Mouse (Mus musculus) lung, adult 2 months (tissue): ENCODE measurements around the gene Pip4k2c. TPM values are rescaled to one million over a fixed set of nuclear protein-coding genes. Genes with fewer than 3 reads are reported as not detected.
A peak's percentile ranks its signal among the peaks of the same experiment; 100 is the strongest.
"Not testable (repeated sequence)": the region's sequence is repeated elsewhere in the genome, so short reads cannot be mapped to it uniquely, and the experiment has no call there.

Experiments used
- DNase-seq: peaks from one replicate; pipeline ENCODE4 v3.0.0; 2022
- H3K4me1 ChIP-seq: fragments of 200-500 bp; 2 replicates; pipeline ENCODE4 v1.6.1; 2011; ENCODE audit warnings: low read length; ENCODE audit not compliant: control insufficient read depth, insufficient read depth
- H3K4me3 ChIP-seq: fragments of 200-500 bp; replicated peaks from 2 replicates; pipeline ENCODE3; 2011; ENCODE audit warnings: low read depth, mild to moderate bottlenecking, control low read depth, low read length; ENCODE audit errors: extremely low read depth
- CTCF ChIP-seq: fragments of 200-500 bp; IDR thresholded peaks from 2 replicates; pipeline ENCODE4 v1.5.1; 2011; ENCODE audit warnings: mild to moderate bottlenecking, low read length, control low read depth; ENCODE audit not compliant: insufficient read depth
- POLR2A ChIP-seq: fragments of 200-500 bp; IDR thresholded peaks from 2 replicates; pipeline ENCODE4 v1.6.1; 2011; ENCODE audit warnings: low read depth, mild to moderate bottlenecking, control low read depth, low read length, borderline replicate concordance; ENCODE audit errors: extremely low read depth
- WGBS: fragments of 180-500 bp; shearing (Covaris S2); methylation state at CpG from one replicate; pipeline ENCODE4 v1.1.7; 2018; 5-methylcytosine and 5-hydroxymethylcytosine counted together
- polyA plus RNA-seq: library from polyadenylated mRNA; depleted of rRNA; stranded (reverse); fragments of >200 nt; gene quantifications from 2 replicates; pipeline ENCODE4 v1.2.3, GENCODE M21; 2012

The Pip4k2c gene
- polyA plus RNA-seq, 1 experiment, result 45.7 TPM

GRCm38 (mm10) chr10:127197505-127198110 lies 13.8 kb downstream of the Pip4k2c start:
- H3K4me1 ChIP-seq, result peaks cover 6% of the 10 kb centered on the region
- no peak overlapping the region for H3K4me3 ChIP-seq
- WGBS, result 75% methylated on average over 11 of the region's 11 CpGs
- no peak for DNase-seq
- TF ChIP-seq CTCF (no peak), POLR2A (0 out of 2 replicates have a peak, but pooled peaks have one; percentile 2)

GRCm38 (mm10) chr10:127197104-127197503 lies 14.3 kb downstream of the Pip4k2c start:
- Histone ChIP-seq H3K4me1 (peaks cover 6% of the 10 kb centered on the region), H3K4me3 (no peak overlapping the region)
- TF ChIP-seq CTCF (no peak), POLR2A (0 out of 2 replicates have a peak, but pooled peaks have one; percentile 2)
- 87% methylated on average over 8 of the region's 8 CpGs for WGBS
- no peak for DNase-seq

GRCm38 (mm10) chr10:127196392-127196791 lies 15.0 kb downstream of the Pip4k2c start:
- peak; percentile 38 for DNase-seq
- Histone ChIP-seq H3K4me3 (peak overlapping the region; percentile 25), H3K4me1 (peaks cover 6% of the 10 kb centered on the region)
- TF ChIP-seq CTCF (no peak), POLR2A (no peak; the same call in 1 of the 2 replicates)
- 10% methylated on average over 5 of the region's 5 CpGs for WGBS

- peaks cover 6% of the 10 kb centered on the region for H3K4me1 ChIP-seq
- TF ChIP-seq POLR2A (peak; percentile 28; the same call in 1 of the 2 replicates), CTCF (no peak)
- under 1% methylated on average over 47 of the region's 47 CpGs for WGBS
- H3K4me3 ChIP-seq, result peak within 1 kb of the TSS; percentile 80
- DNase-seq, result peak; percentile 45
These were observed 15.9 kb downstream of the Pip4k2c start, which contains the start of gene Dtx3 for GRCm38 (mm10) chr10:127195328-127196129. Dtx3 (minus strand) TSS chr10:127195728.

DNA sequence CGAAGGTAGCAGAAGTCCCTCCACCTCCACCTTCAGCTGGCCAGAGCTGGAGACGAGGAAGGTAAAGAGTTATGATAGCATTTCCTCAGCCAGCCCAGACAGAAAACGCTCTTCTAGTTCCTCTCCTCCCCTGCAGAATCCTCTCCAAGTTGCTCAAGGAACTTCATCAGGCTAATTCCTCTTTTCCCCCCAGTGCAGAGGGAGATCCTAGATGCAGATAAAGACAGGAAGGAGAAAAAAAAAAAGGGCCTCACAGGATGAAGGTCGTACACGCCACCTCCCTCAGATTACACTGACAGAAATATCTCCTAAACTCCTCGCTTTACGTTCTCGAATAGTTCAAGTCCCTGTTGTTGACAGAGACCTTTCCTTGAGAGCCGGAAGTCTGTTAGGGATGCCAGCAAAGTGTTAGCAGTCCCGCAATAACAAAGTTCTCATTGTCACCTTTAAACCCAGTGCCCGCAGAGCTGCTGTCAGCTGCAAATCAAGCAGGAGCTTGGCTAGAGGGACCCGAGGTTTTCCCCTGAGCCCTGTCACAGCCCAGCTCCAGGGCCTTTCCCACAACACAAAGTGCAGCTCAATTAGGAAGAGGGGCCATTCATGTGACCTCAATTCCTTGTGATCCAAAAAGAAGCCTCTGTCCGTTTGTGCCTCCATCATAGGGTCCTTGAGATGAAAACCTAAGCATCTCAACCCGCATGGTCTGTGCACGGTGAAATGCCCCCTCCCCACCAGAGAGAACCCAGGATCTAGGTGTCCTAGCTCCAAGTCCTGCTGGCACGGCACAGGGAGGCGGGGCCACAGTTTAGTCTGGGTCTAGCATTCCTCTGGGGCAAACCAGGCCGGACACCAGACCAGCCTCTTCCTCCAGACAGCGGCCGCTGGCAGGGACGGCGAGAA lies 16.7 kb downstream of the Pip4k2c start:
- WGBS, result 7% methylated on average over 22 of the region's 22 CpGs
- H3K4me3 ChIP-seq, result peak overlapping the region; percentile 80
- peak; percentile 73 for DNase-seq
- peaks cover 6% of the 10 kb centered on the region for H3K4me1 ChIP-seq
- TF ChIP-seq CTCF (no peak), POLR2A (peak; percentile 58; the same call in 1 of the 2 replicates)

DNA sequence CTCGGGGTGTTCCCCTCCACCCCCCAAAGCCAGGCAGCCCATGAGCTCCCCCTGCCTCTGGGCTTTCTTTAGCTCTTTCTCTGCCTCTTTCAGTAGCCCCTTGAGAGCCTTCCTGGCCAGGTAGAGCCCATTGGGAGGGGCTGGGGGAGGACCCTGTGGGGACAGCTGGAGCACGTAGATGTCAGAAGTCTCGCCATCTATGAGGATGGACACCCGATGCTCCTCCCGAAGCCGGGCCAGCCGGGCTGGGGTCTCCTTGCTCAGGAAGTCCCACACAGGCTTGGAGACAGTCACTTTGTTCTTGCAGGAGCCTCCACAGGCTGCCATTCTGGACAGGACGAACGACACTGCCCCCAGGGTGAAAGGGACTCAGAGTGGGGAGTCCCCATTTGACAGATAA lies 18.4 kb downstream of the Pip4k2c start:
- DNase-seq, result no peak
- 93% methylated on average over 9 of the region's 9 CpGs for WGBS
- H3K4me1 ChIP-seq, result peaks cover 6% of the 10 kb centered on the region
- no peak for TF ChIP-seq CTCF
- no peak for TF ChIP-seq POLR2A
- H3K4me3 ChIP-seq, result no peak overlapping the region

DNA sequence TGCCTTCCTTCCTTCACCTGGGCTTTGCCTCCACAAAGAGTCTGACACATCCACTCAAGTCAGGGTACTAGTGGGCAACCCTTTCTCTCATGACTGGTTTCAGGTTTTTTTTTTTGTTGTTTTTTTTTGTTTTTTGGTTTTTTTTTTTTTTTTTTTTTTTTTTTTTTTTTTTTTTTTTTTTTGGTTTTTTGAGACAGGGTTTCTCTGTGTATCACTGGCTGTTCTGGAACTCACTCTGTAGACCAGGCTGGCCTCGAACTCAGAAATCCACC lies 19.4 kb downstream of the Pip4k2c start:
- WGBS, result 78% methylated on average over 1 of the region's 1 CpGs
- H3K4me3 ChIP-seq, DNase-seq, H3K4me1 ChIP-seq: not testable (repeated sequence)

DNA sequence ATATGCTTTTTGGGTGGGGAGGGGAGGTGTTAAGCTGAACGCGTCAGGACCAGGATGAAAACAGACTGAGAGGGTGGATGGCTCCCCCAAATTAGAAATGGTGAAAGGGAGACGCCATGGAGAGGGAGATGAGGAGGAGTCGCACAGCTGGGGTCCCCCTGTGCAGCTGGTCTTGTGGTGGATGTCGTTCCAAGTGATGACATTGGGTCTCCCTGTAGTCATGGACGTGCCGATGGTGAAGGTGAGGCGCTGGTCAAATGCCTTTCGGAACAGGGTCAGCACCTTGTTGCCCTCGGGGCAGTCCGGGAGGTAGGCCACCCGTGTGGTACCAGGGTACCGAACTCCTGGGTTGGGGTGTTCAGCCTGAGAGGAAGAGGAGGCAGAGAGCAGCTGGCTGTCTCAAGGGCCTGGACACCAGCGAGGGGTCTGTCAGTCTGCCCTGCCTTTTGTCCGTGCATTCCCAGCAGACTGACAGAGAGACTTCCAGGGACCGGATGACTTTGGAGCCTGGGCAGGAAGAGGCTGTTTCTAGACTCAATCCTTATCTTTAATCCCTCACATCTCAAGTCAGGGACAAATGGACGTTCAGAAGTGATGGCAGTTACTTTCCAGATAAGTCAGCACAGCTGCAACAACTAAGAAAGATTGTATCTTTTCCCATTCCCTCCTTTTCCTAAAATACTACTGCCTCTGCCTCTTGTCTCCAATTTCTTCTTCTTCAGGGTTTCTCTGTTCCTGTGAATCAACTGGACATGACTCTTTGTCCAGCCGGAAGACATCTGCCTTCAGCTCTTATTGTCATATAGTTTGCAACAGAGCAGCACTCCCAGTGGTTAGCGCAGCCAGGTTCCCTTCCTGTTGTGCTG lies 20.0 kb downstream of the Pip4k2c start:
- peaks cover 3% of the 10 kb centered on the region for H3K4me1 ChIP-seq
- H3K4me3 ChIP-seq, result no peak overlapping the region
- no peak for DNase-seq
- WGBS, result 73% methylated on average over 19 of the region's 19 CpGs
- TF ChIP-seq CTCF (no peak), POLR2A (no peak)
